Mouse (Mus musculus) forebrain, embryonic 15.5 days (tissue): Measurements from ENCODE around the gene Cluh. TPM values are rescaled to one million over a fixed set of nuclear protein-coding genes. Genes with fewer than 3 reads are reported as not detected.

Experiments
- ATAC-seq: fragments of 200-750 bp; cut with Nextera tagmentation; replicated peaks from 2 replicates; pipeline ENCODE4 v1.8.0; 2017; ENCODE audit warnings: mild to moderate bottlenecking, moderate TSS enrichment, moderate library complexity
- H3K27ac ChIP-seq: fragments of 300-500 bp; sonication (generic); replicated peaks from 2 replicates; pipeline ENCODE4 v1.5.1; 2015; ENCODE audit warnings: mild to moderate bottlenecking, inconsistent platforms
- H3K27me3 ChIP-seq: fragments of 300-500 bp; sonication (generic); 2 replicates; pipeline ENCODE4 v1.6.1; 2015; ENCODE audit warnings: inconsistent platforms
- H3K36me3 ChIP-seq: fragments of 300-500 bp; sonication (generic); 2 replicates; pipeline ENCODE4 v1.6.1; 2015; ENCODE audit warnings: mild to moderate bottlenecking, inconsistent platforms
- H3K4me1 ChIP-seq: fragments of 300-500 bp; sonication (generic); 2 replicates; pipeline ENCODE4 v1.6.1; 2015; ENCODE audit warnings: inconsistent platforms
- H3K4me2 ChIP-seq: fragments of 300-500 bp; sonication (generic); replicated peaks from 2 replicates; pipeline ENCODE4 v1.6.1; 2015; ENCODE audit warnings: mild to moderate bottlenecking, inconsistent platforms
- H3K4me3 ChIP-seq: fragments of 300-500 bp; sonication (generic); 2 replicates; pipeline ENCODE4 v1.5.1; 2015; ENCODE audit warnings: mild to moderate bottlenecking, inconsistent platforms
- H3K9ac ChIP-seq: fragments of 300-500 bp; sonication (generic); replicated peaks from 2 replicates; pipeline ENCODE4 v1.6.1; 2015; ENCODE audit warnings: mild to moderate bottlenecking, inconsistent platforms
- H3K9me3 ChIP-seq: fragments of 300-500 bp; sonication (generic); 2 replicates; pipeline ENCODE4 v1.6.1; 2016; ENCODE audit warnings: inconsistent platforms
- WGBS: fragments of 180-500 bp; shearing (Covaris S2); methylation state at CpG from one replicate; pipeline ENCODE4 v1.1.7; 2015; ENCODE audit warnings: mixed read lengths; 5-methylcytosine and 5-hydroxymethylcytosine counted together
- polyA plus RNA-seq: library from polyadenylated mRNA; unstranded; fragments of >200 nt; fragmentation: Nextera tagmentation; extraction: Ambion mirVana; gene quantifications from 2 replicates; pipeline ENCODE4 v1.2.1, GENCODE M21; 2015

Gene Cluh
- polyA plus RNA-seq, 1 experiment from 2014 or later: 11.9 TPM

DNA sequence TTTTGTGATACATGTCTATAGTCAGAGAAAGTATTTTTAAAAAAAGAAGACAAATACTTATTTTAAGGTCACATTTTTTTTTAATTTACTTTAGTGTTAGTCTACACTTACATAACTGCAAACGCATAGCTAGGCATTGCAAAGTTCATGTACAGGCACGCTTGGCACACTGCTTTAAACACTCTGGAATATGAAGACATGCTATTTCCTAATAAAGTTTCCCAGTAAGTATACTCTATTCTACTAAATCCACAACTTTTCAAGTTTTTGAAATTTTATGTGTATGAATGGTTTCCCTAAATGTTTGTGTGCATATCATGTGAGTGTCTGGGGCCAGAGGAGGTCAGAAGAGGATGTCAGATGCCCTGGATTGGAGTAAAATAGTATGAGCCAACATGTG, 54.8 kb downstream of the Cluh start:
- H3K27ac ChIP-seq: no peak overlapping the region
- ATAC-seq: no peak
- no peaks in the 10 kb centered on the region for H3K27me3 ChIP-seq
- no peaks in the 10 kb centered on the region for H3K9me3 ChIP-seq
- WGBS: 95% methylated on average over 2 of the region's 2 CpGs
- no peaks in the 10 kb centered on the region for H3K4me1 ChIP-seq
- H3K9ac ChIP-seq: no peak overlapping the region
- no peak overlapping the region for H3K4me2 ChIP-seq
- H3K4me3 ChIP-seq: no peak overlapping the region
- peaks cover 2% of the 10 kb centered on the region; the same call in 1 of the 2 replicates for H3K36me3 ChIP-seq

- Histone ChIP-seq H3K4me3 (no peak overlapping the region), H3K4me2 (no peak overlapping the region), H3K27ac (no peak overlapping the region), H3K9ac (no peak overlapping the region), H3K4me1 (peaks cover 4% of the 10 kb centered on the region; the same call in 1 of the 2 replicates), H3K27me3 (no peaks in the 10 kb centered on the region), H3K36me3 (no peaks in the 10 kb centered on the region), H3K9me3 (no peaks in the 10 kb centered on the region)
- ATAC-seq: no peak
- 90% methylated on average over 1 of the region's 1 CpGs for WGBS
Observed at GRCm38 (mm10) chr11:74708781-74709180, 59.5 kb downstream of the Cluh start.

DNA sequence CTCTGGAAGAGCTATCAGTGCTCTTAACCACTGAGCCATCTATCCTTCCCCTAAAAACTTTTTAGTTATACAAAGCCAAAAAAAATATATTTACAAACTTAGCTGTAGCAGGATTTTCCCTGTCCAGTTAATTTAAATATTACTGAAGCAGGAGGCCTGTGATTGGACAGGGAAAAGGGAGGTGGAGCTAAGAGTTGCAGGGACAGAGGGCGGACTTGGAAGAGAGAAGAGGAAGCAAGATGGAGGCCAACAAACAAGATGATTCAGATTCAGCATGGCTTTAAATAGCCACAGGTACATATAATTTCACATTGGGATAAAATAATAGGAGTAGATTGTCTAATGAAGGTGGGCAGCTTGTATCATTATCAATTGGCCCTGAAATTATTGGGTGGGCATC, 61.4 kb downstream of the Cluh start:
- Histone ChIP-seq H3K36me3 (no peaks in the 10 kb centered on the region), H3K4me3 (no peak overlapping the region), H3K27ac (no peak overlapping the region), H3K27me3 (no peaks in the 10 kb centered on the region), H3K9me3 (no peaks in the 10 kb centered on the region), H3K9ac (no peak overlapping the region), H3K4me1 (peaks cover 4% of the 10 kb centered on the region; the same call in 1 of the 2 replicates), H3K4me2 (no peak overlapping the region)
- WGBS: 93% methylated on average over 1 of the region's 1 CpGs
- ATAC-seq: no peak

DNA sequence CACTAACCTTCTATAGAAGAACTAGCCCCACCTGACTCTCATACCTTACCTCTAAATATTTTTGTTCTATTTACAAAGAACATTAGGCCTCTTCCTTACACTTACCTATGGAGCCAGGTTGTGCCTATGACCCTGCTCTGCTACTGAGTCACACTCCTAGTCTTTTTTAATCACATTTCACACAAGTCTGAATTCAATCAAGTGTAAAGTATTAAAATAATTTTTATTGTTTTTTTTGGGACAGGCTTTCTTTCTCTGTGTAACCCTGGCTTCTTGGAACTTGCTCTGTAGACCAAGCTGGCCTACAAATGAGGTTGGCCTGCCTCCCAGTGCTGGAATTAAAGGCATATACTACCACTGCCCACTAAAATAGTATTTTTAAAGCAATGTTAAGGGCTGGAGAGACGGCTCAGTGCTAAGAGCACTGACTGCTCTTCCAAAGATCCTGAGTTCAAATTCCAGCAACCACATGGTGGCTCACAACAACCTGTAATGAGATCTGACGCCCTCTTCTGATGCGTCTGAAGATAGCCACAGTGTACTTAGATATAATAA, 66.8 kb downstream of the Cluh start:
- no peaks in the 10 kb centered on the region for H3K27me3 ChIP-seq
- no peak overlapping the region for H3K4me3 ChIP-seq
- no peak overlapping the region for H3K9ac ChIP-seq
- no peak for ATAC-seq
- H3K4me1 ChIP-seq: peaks cover 38% of the 10 kb centered on the region
- no peak overlapping the region for H3K4me2 ChIP-seq
- no peak overlapping the region; the same call in 1 of the 2 replicates for H3K27ac ChIP-seq
- WGBS: 84% methylated on average over 3 of the region's 3 CpGs
- H3K9me3 ChIP-seq: no peaks in the 10 kb centered on the region
- H3K36me3 ChIP-seq: no peaks in the 10 kb centered on the region

Other genes starting within 250 kb of the Cluh start
- gene Rap1gap2, start 38.6 kb upstream of the Cluh start, polyA plus RNA-seq: 8.9 and 10.1 TPM in 2 replicates
- gene Ccdc92b, start 29.9 kb upstream of the Cluh start, polyA plus RNA-seq: 3.1 and 3.7 TPM in 2 replicates
- 58.3 and 59.8 TPM in 2 replicates for gene Pafah1b1, start 75.2 kb downstream of the Cluh start, polyA plus RNA-seq
- gene Mettl16, start 121.3 kb downstream of the Cluh start, polyA plus RNA-seq: 54.3 and 55.5 TPM in 2 replicates
- gene Mnt, start 181.4 kb downstream of the Cluh start, polyA plus RNA-seq: 10.0 and 10.1 TPM in 2 replicates
- 14.3 and 14.6 TPM in 2 replicates for gene Sgsm2, start 247.6 kb downstream of the Cluh start, polyA plus RNA-seq
- 34.4 and 34.5 TPM in 2 replicates for gene Tsr1, start 248.6 kb downstream of the Cluh start, polyA plus RNA-seq